Mouse (Mus musculus) intestine, embryonic 15.5 days (tissue): Measurements from ENCODE around the gene Ssbp4. TPM values are rescaled to one million over a fixed set of nuclear protein-coding genes. Genes with fewer than 3 reads are reported as not detected.
A peak's percentile ranks its signal among the peaks of the same experiment; 100 is the strongest.

ENCODE experiments used
- ATAC-seq: fragments of 200-750 bp; cut with Nextera tagmentation; 2 replicates; pipeline ENCODE4 v1.8.0; 2017; ENCODE audit warnings: moderate TSS enrichment, moderate library complexity
- H3K27ac ChIP-seq: fragments of 300-500 bp; sonication (generic); 2 replicates; pipeline ENCODE4 v1.5.1; 2015; ENCODE audit warnings: mild to moderate bottlenecking, inconsistent platforms
- H3K27me3 ChIP-seq: fragments of 300-500 bp; sonication (generic); replicated peaks from 2 replicates; pipeline ENCODE4 v1.6.1; 2015; ENCODE audit warnings: inconsistent platforms
- H3K36me3 ChIP-seq: fragments of 300-500 bp; sonication (generic); 2 replicates; pipeline ENCODE4 v1.6.1; 2015; ENCODE audit warnings: inconsistent platforms
- H3K4me1 ChIP-seq: fragments of 300-500 bp; sonication (generic); replicated peaks from 2 replicates; pipeline ENCODE4 v1.6.1; 2015; ENCODE audit warnings: inconsistent platforms
- H3K4me2 ChIP-seq: fragments of 300-500 bp; sonication (generic); replicated peaks from 2 replicates; pipeline ENCODE4 v1.6.1; 2015; ENCODE audit warnings: mild to moderate bottlenecking, inconsistent platforms
- H3K4me3 ChIP-seq: fragments of 300-500 bp; sonication (generic); replicated peaks from 2 replicates; pipeline ENCODE4 v1.5.1; 2015; ENCODE audit warnings: inconsistent platforms
- H3K9ac ChIP-seq: fragments of 300-500 bp; sonication (generic); 2 replicates; pipeline ENCODE4 v1.6.1; 2015; ENCODE audit warnings: inconsistent platforms
- H3K9me3 ChIP-seq: fragments of 300-500 bp; sonication (generic); 2 replicates; pipeline ENCODE4 v1.6.1; 2016; ENCODE audit warnings: inconsistent platforms
- WGBS: fragments of 180-500 bp; shearing (Covaris S2); methylation state at CpG from one replicate; pipeline ENCODE4 v1.1.7; 2015; 5-methylcytosine and 5-hydroxymethylcytosine counted together
- polyA plus RNA-seq: library from polyadenylated mRNA; unstranded; fragments of >200 nt; fragmentation: Nextera tagmentation; extraction: Ambion mirVana; gene quantifications from 2 replicates; pipeline ENCODE4 v1.2.1, GENCODE M21; 2015

Gene Ssbp4
- polyA plus RNA-seq, 1 experiment from 2014 or later, result 86.9 TPM

DNA sequence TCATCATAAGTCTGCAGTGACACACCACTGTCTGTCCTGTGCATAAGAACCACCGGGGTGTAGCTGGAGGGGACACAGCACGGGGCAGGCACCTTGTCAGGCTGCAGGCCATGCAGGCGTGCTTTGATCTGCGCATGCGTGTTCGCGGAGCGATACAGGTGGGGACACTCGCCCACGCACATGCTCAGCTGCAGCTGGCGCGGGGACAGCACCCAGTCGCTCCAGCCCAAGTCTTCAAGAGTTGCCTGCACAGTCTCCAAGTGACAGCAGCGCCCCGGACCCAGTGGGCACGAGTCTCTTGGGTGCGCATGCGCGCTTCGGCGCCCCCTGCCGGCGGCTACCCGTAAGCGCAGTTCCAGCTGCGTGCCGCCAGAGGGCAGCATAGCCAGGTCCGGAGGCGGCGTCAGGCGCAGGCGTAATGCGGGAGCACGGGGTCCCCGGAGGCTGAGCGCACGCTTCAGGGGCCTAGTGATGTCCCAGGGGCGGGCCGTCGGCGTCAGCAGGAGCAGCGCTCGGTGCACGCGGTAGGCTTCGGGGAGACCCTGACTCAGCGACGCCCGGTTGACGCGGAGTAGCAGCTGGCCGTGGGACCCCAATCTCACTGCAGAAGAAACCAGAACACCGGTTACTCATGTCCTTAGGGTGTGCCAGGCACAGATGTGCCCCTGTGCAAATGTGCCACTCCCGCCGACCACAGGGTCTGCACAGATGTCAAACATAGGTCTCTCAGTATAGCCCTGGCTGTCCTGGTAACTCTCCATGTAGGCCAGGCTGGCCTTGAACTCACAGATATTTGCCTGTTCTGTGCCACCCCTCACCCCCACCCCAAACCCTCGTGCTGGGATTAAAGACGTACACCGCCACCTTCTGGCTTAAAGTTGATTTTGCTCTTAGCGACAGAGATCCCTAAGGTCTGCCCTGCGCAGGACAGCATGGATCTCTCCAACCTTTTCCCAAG lies 21.2 kb upstream of the Ssbp4 start:
- Histone ChIP-seq H3K27me3 (no peaks in the 10 kb centered on the region), H3K27ac (peak overlapping the region; percentile 61; the same call in 1 of the 2 replicates), H3K9ac (peak overlapping the region; percentile 51), H3K4me2 (peak overlapping the region; percentile 84), H3K4me3 (peak overlapping the region; percentile 49), H3K9me3 (no peaks in the 10 kb centered on the region), H3K4me1 (peaks cover 38% of the 10 kb centered on the region), H3K36me3 (no peaks in the 10 kb centered on the region)
- under 1% methylated on average over 60 of the region's 60 CpGs for WGBS
- peak; percentile 90 for ATAC-seq

DNA sequence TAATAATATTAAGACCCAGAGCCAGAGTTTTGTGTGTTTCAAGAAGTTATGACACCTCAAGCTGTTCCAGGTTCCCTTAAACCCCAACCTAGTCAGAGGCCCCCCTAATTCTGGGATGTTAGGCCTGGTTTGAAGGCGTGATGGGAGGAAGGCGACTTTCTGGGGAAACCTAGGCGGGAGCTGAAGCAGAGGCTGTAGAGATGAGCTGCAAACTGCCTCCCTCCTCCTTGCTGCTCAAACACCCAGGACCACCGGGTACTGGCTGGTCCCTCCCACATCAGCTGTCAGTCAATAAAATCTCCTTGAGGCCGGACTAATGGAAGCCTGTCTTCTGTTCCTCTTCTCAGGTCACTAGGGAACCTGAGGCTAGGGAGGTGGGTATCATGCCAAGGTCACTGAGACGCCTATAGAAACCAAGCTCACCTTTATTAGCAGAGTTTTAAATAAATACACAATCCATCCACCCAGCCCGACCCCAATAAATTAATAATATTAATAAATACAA lies 20.4 kb upstream of the Ssbp4 start:
- Histone ChIP-seq H3K9ac (no peak overlapping the region), H3K4me2 (peak overlapping the region; percentile 84), H3K4me1 (peaks cover 35% of the 10 kb centered on the region), H3K4me3 (no peak overlapping the region; the same call in 1 of the 2 replicates), H3K36me3 (no peaks in the 10 kb centered on the region), H3K27ac (no peak overlapping the region), H3K27me3 (no peaks in the 10 kb centered on the region), H3K9me3 (no peaks in the 10 kb centered on the region)
- WGBS, result 58% methylated on average over 7 of the region's 7 CpGs
- ATAC-seq, result no peak

GRCm38 (mm10) chr8:70627041-70627440 lies 18.4 kb upstream of the Ssbp4 start:
- no peaks in the 10 kb centered on the region for H3K36me3 ChIP-seq
- H3K27ac ChIP-seq, result no peak overlapping the region
- peaks cover 26% of the 10 kb centered on the region for H3K4me1 ChIP-seq
- H3K9ac ChIP-seq, result no peak overlapping the region
- WGBS, result 87% methylated on average over 5 of the region's 5 CpGs
- ATAC-seq, result no peak
- H3K4me3 ChIP-seq, result no peak overlapping the region
- no peaks in the 10 kb centered on the region for H3K9me3 ChIP-seq
- no peaks in the 10 kb centered on the region for H3K27me3 ChIP-seq
- no peak overlapping the region for H3K4me2 ChIP-seq

GRCm38 (mm10) chr8:70625104-70625503 lies 16.4 kb upstream of the Ssbp4 start:
- no peak overlapping the region for H3K4me3 ChIP-seq
- H3K27me3 ChIP-seq, result no peaks in the 10 kb centered on the region
- ATAC-seq, result no peak
- no peak overlapping the region for H3K27ac ChIP-seq
- peaks cover 7% of the 10 kb centered on the region; the same call in 1 of the 2 replicates for H3K4me1 ChIP-seq
- 15% methylated on average over 5 of the region's 5 CpGs for WGBS
- no peaks in the 10 kb centered on the region for H3K36me3 ChIP-seq
- no peak overlapping the region for H3K4me2 ChIP-seq
- H3K9ac ChIP-seq, result no peak overlapping the region
- no peaks in the 10 kb centered on the region for H3K9me3 ChIP-seq

DNA sequence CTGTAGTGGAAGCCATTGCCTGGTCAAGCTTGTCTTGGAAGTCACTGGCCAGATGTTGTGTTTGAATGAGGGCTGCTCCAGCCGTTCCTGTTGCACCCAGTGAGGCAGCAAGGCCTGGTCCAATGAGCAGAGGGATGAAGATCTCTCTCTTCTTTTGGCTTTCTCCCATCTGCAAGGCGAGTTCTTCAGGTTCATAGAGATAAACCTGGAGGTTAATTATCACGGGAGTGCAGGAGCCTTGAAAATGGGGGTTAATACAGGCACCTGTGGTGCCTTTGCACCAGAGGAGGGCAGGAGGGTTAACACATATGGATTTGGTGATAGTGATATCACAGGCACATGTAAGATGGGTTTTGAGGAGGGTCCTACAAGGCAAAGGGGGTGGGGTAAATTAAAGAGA lies 13.5 kb upstream of the Ssbp4 start:
- Histone ChIP-seq H3K27me3 (no peaks in the 10 kb centered on the region), H3K4me1 (no peaks in the 10 kb centered on the region; the same call in 1 of the 2 replicates), H3K36me3 (no peaks in the 10 kb centered on the region), H3K9me3 (no peaks in the 10 kb centered on the region), H3K27ac (no peak overlapping the region), H3K9ac (no peak overlapping the region), H3K4me2 (no peak overlapping the region), H3K4me3 (no peak overlapping the region)
- 41% methylated on average over 3 of the region's 3 CpGs for WGBS
- no peak for ATAC-seq

DNA sequence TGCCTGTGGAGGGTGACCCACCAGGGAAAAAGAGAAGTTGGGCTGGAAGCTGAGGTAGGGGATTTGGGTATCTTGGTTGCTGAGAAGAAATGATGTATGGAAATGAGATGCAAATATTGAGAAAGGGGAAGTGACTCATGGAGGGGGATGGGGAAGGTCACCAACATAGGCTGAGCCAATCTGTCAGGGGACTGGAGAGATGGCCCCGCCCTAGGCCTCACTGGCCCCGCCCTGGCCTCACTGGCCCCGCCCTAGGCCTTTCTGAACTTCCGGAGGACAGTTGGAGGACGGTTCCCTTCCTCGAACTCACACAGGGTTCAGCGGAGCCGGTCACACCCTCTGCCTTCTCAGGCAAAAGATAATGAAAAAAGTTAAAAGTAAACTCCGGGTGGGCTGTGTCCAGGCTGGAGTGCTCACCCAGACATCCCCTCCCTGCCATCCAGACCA lies 10.2 kb upstream of the Ssbp4 start:
- Histone ChIP-seq H3K4me1 (no peaks in the 10 kb centered on the region; the same call in 1 of the 2 replicates), H3K9me3 (no peaks in the 10 kb centered on the region), H3K27me3 (no peaks in the 10 kb centered on the region), H3K9ac (no peak overlapping the region), H3K27ac (no peak overlapping the region), H3K4me2 (no peak overlapping the region), H3K4me3 (no peak overlapping the region), H3K36me3 (no peaks in the 10 kb centered on the region)
- peak; percentile 89 for ATAC-seq
- 34% methylated on average over 9 of the region's 9 CpGs for WGBS

- H3K36me3 ChIP-seq, result no peaks in the 10 kb centered on the region
- 83% methylated on average over 11 of the region's 11 CpGs for WGBS
- H3K27ac ChIP-seq, result no peak overlapping the region
- ATAC-seq, result no peak
- no peaks in the 10 kb centered on the region for H3K9me3 ChIP-seq
- H3K4me3 ChIP-seq, result no peak overlapping the region
- H3K4me2 ChIP-seq, result no peak overlapping the region
- H3K27me3 ChIP-seq, result no peaks in the 10 kb centered on the region
- no peaks in the 10 kb centered on the region; the same call in 1 of the 2 replicates for H3K4me1 ChIP-seq
- H3K9ac ChIP-seq, result no peak overlapping the region
These were observed 9.3 kb upstream of the Ssbp4 start for GRCm38 (mm10) chr8:70617985-70618384.

DNA sequence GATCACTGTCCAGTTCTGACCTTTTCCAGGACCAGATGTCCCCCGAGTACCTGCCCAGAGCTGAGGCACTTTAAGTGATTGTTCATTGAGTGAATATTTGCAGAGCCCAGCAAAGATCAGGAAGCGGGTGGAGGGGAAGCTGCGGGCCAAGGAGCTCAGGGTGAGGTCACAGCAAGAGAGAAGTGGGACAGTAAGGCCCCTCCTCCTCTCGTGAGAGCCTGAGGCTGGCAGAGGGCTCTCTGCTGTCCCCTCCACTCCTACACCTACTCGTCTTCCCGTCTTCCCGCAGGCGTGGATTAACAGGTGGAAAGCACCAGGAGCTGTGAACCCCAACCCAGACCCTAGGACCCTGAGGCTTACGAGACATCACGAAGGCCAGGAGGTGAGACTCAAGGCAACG lies 8.0 kb upstream of the Ssbp4 start:
- Histone ChIP-seq H3K4me2 (no peak overlapping the region), H3K36me3 (no peaks in the 10 kb centered on the region), H3K27me3 (no peaks in the 10 kb centered on the region), H3K9ac (no peak overlapping the region), H3K4me1 (no peaks in the 10 kb centered on the region; the same call in 1 of the 2 replicates), H3K4me3 (no peak overlapping the region), H3K9me3 (no peaks in the 10 kb centered on the region), H3K27ac (no peak overlapping the region)
- WGBS, result 57% methylated on average over 11 of the region's 11 CpGs
- no peak for ATAC-seq

GRCm38 (mm10) chr8:70615894-70616293 lies 7.2 kb upstream of the Ssbp4 start, which contains the start of gene Lrrc25:
Lrrc25 (plus strand) TSS chr8:70616155.
- Histone ChIP-seq H3K4me1 (no peaks in the 10 kb centered on the region; the same call in 1 of the 2 replicates), H3K4me3 (no peak within 1 kb of the TSS), H3K4me2 (no peak within 1 kb of the TSS), H3K27me3 (no peaks in the 10 kb centered on the region), H3K9ac (no peak within 1 kb of the TSS), H3K36me3 (no peaks in the 10 kb centered on the region), H3K9me3 (no peaks in the 10 kb centered on the region), H3K27ac (no peak within 1 kb of the TSS)
- WGBS, result 84% methylated on average over 3 of the region's 3 CpGs
- no peak for ATAC-seq

GRCm38 (mm10) chr8:70615281-70615680 lies 6.6 kb upstream of the Ssbp4 start:
- Histone ChIP-seq H3K4me1 (peaks cover 5% of the 10 kb centered on the region), H3K9me3 (no peaks in the 10 kb centered on the region)
- ATAC-seq, result no peak

DNA sequence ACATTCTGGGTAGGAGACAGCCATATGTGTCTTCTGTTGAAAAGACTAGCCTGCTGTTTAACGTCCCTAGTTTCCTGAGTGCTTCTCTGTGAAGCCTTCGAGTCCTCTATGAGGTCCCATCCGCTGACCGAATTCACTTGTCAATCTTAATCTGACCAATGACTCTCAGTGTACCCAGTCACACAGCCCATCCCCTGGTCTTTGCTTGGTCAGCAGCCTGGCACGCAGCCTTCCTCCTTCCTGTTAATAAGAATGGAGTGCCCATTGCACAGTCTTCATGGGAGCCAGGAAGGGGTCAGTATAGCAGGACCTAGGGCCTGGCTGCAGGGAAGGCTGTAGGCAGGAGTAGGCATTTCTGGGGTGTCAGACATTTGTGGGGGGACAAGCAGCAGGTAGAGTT lies 5.8 kb upstream of the Ssbp4 start:
- Histone ChIP-seq H3K9ac (no peak overlapping the region), H3K27ac (no peak overlapping the region), H3K4me1 (peaks cover 8% of the 10 kb centered on the region), H3K9me3 (no peaks in the 10 kb centered on the region), H3K4me3 (no peak overlapping the region), H3K27me3 (no peaks in the 10 kb centered on the region), H3K4me2 (no peak overlapping the region), H3K36me3 (no peaks in the 10 kb centered on the region)
- no peak for ATAC-seq
- WGBS, result 67% methylated on average over 5 of the region's 5 CpGs

More at GRCm38 (mm10) chr8:70615281-70615680, 6.6 kb upstream of the Ssbp4 start:
- no peak overlapping the region for H3K4me2 ChIP-seq
- no peak overlapping the region for H3K27ac ChIP-seq
- H3K4me3 ChIP-seq, result no peak overlapping the region
- H3K36me3 ChIP-seq, result no peaks in the 10 kb centered on the region
- H3K27me3 ChIP-seq, result no peaks in the 10 kb centered on the region
- 85% methylated on average over 8 of the region's 8 CpGs for WGBS
- H3K9ac ChIP-seq, result no peak overlapping the region

DNA sequence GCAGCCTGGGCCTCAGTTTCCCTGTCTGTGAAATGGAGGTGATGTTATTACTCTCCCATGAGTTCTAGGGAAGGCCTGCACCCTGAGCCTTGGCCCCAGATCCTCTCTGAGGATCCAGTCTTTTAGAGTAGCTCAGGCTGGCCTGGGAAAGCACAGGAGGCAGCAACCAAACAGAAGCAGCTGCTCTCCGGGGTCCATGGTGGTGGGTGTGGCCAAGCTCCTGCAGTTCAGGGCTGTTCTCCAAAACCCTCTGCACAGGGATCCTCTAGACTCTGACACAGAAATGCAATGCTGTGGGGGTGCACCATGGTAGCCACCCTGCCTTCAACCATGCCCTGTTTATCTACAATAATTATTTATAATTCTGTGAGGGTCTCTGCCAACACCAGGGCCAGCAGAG lies 5.1 kb upstream of the Ssbp4 start:
- H3K9ac ChIP-seq, result no peak overlapping the region
- no peak overlapping the region for H3K27ac ChIP-seq
- H3K4me2 ChIP-seq, result no peak overlapping the region
- no peaks in the 10 kb centered on the region for H3K9me3 ChIP-seq
- 9% methylated on average over 1 of the region's 1 CpGs for WGBS
- no peaks in the 10 kb centered on the region for H3K36me3 ChIP-seq
- H3K4me1 ChIP-seq, result peaks cover 15% of the 10 kb centered on the region
- no peak for ATAC-seq
- H3K4me3 ChIP-seq, result no peak overlapping the region
- H3K27me3 ChIP-seq, result no peaks in the 10 kb centered on the region
